Mouse (Mus musculus) thymus, adult 2 months (tissue): ENCODE results near the gene Peli2. TPM values are rescaled to one million over a fixed set of nuclear protein-coding genes. Genes with fewer than 3 reads are reported as not detected.
A peak's percentile ranks its signal among the peaks of the same experiment; 100 is the strongest.

Source experiments
- DNase-seq: peaks from one replicate; pipeline ENCODE4 v3.0.0; 2021
- H3K27ac ChIP-seq: fragments of 200-500 bp; 2 replicates; pipeline ENCODE4 v1.5.1; 2012; ENCODE audit warnings: low read length, control low read depth; ENCODE audit not compliant: control insufficient read depth, insufficient read depth
- H3K27me3 ChIP-seq: fragments of 200-500 bp; 2 replicates; pipeline ENCODE4 v1.6.1; 2012; ENCODE audit warnings: mild to moderate bottlenecking, low read length, moderate library complexity, mixed read lengths; ENCODE audit not compliant: control insufficient read depth, insufficient read depth
- H3K36me3 ChIP-seq: fragments of 200-500 bp; 2 replicates; pipeline ENCODE4 v1.6.1; 2012; ENCODE audit warnings: mild to moderate bottlenecking, low read length, moderate library complexity; ENCODE audit not compliant: control insufficient read depth, insufficient read depth
- H3K4me1 ChIP-seq: fragments of 200-500 bp; replicated peaks from 2 replicates; pipeline ENCODE4 v1.6.1; 2012; ENCODE audit warnings: low read length; ENCODE audit not compliant: control insufficient read depth, insufficient read depth
- H3K4me3 ChIP-seq: fragments of 200-500 bp; 2 replicates; pipeline ENCODE4 v1.5.1; 2012; ENCODE audit warnings: mild to moderate bottlenecking, low read length, control low read depth, moderate library complexity; ENCODE audit not compliant: control insufficient read depth, insufficient read depth
- CTCF ChIP-seq: fragments of 200-500 bp; IDR thresholded peaks from 2 replicates; pipeline ENCODE4 v1.5.1; 2012; ENCODE audit warnings: mild to moderate bottlenecking, control low read depth, low read length, moderate library complexity, borderline replicate concordance; ENCODE audit not compliant: control insufficient read depth, poor library complexity, insufficient read depth; ENCODE audit errors: extremely low read depth
- POLR2A ChIP-seq: fragments of 200-500 bp; IDR thresholded peaks from 2 replicates; pipeline ENCODE4 v1.6.1; 2012; ENCODE audit warnings: mild to moderate bottlenecking, low read length, control low read depth, moderate library complexity; ENCODE audit not compliant: control insufficient read depth, poor library complexity, insufficient read depth; ENCODE audit errors: extremely low read depth
- WGBS: fragments of 180-500 bp; shearing (Covaris S2); methylation state at CpG from one replicate; pipeline ENCODE4 v1.1.7; 2018; 5-methylcytosine and 5-hydroxymethylcytosine counted together
- polyA plus RNA-seq: library from polyadenylated mRNA; depleted of rRNA; stranded (reverse); fragments of >200 nt; gene quantifications from 2 replicates; pipeline ENCODE4 v1.2.3, GENCODE M21; 2012

Gene Peli2
- polyA plus RNA-seq, 1 experiment: 2.8 TPM

- no peaks in the 10 kb centered on the region for H3K36me3 ChIP-seq
- no peak overlapping the region for H3K27ac ChIP-seq
- no peak for DNase-seq
- no peak overlapping the region for H3K4me3 ChIP-seq
- 57% methylated on average over 9 of the region's 9 CpGs for WGBS
- TF ChIP-seq POLR2A (no peak), CTCF (no peak)
- H3K4me1 ChIP-seq: peaks cover 7% of the 10 kb centered on the region
- H3K27me3 ChIP-seq: peaks cover 5% of the 10 kb centered on the region; the same call in 1 of the 2 replicates
Observed at GRCm38 (mm10) chr14:48119012-48119647, 1.5 kb upstream of the Peli2 start.

GRCm38 (mm10) chr14:48119648-48120270 lies 864 bp upstream of the Peli2 start:
- Histone ChIP-seq H3K36me3 (no peaks in the 10 kb centered on the region), H3K4me3 (no peak overlapping the region), H3K27me3 (peaks cover 5% of the 10 kb centered on the region; the same call in 1 of the 2 replicates), H3K4me1 (peaks cover 7% of the 10 kb centered on the region), H3K27ac (no peak overlapping the region)
- no peak for TF ChIP-seq POLR2A
- TF ChIP-seq CTCF: no peak
- DNase-seq: no peak
- WGBS: 12% methylated on average over 17 of the region's 17 CpGs

- H3K27ac ChIP-seq: no peak overlapping the region
Observed at GRCm38 (mm10) chr14:48120443-48120751, 226 bp upstream of the Peli2 start.

GRCm38 (mm10) chr14:48121529-48122517 lies 1.2 kb downstream of the Peli2 start:
- TF ChIP-seq POLR2A: no peak
- TF ChIP-seq CTCF: no peak
- H3K4me1 ChIP-seq: peaks cover 7% of the 10 kb centered on the region
- peaks cover 5% of the 10 kb centered on the region; the same call in 1 of the 2 replicates for H3K27me3 ChIP-seq
- DNase-seq: no peak
- 5% methylated on average over 32 of the region's 32 CpGs for WGBS
- H3K27ac ChIP-seq: no peak overlapping the region
- no peaks in the 10 kb centered on the region for H3K36me3 ChIP-seq
- H3K4me3 ChIP-seq: peak overlapping the region; percentile 66

More at GRCm38 (mm10) chr14:48120443-48120751, 226 bp upstream of the Peli2 start:
- Histone ChIP-seq H3K4me3 (peak overlapping the region; percentile 41), H3K36me3 (no peaks in the 10 kb centered on the region), H3K27me3 (peaks cover 5% of the 10 kb centered on the region; the same call in 1 of the 2 replicates), H3K4me1 (peaks cover 7% of the 10 kb centered on the region)
- 1% methylated on average over 10 of the region's 10 CpGs for WGBS
- TF ChIP-seq CTCF (no peak), POLR2A (no peak)
- DNase-seq: no peak

- 95% methylated on average over 5 of the region's 5 CpGs for WGBS
- TF ChIP-seq POLR2A (no peak), CTCF (no peak)
Observed at GRCm38 (mm10) chr14:48124011-48124410, 3.4 kb downstream of the Peli2 start.

GRCm38 (mm10) chr14:48124816-48125215 lies 4.2 kb downstream of the Peli2 start:
- Histone ChIP-seq H3K27ac (no peak overlapping the region), H3K4me1 (peaks cover 7% of the 10 kb centered on the region), H3K27me3 (peaks cover 5% of the 10 kb centered on the region; the same call in 1 of the 2 replicates), H3K36me3 (no peaks in the 10 kb centered on the region), H3K4me3 (no peak overlapping the region)
- no peak for TF ChIP-seq CTCF
- no peak for TF ChIP-seq POLR2A
- no peak for DNase-seq
- 21% methylated on average over 4 of the region's 4 CpGs for WGBS

More at GRCm38 (mm10) chr14:48124011-48124410, 3.4 kb downstream of the Peli2 start:
- no peak for DNase-seq
- H3K4me1 ChIP-seq: peaks cover 7% of the 10 kb centered on the region
- H3K27ac ChIP-seq: no peak overlapping the region
- H3K4me3 ChIP-seq: no peak overlapping the region
- H3K27me3 ChIP-seq: peaks cover 5% of the 10 kb centered on the region; the same call in 1 of the 2 replicates
- no peaks in the 10 kb centered on the region for H3K36me3 ChIP-seq
